ENCODE assay signal across 7 mouse cellular contexts in the genomic region with DNA sequence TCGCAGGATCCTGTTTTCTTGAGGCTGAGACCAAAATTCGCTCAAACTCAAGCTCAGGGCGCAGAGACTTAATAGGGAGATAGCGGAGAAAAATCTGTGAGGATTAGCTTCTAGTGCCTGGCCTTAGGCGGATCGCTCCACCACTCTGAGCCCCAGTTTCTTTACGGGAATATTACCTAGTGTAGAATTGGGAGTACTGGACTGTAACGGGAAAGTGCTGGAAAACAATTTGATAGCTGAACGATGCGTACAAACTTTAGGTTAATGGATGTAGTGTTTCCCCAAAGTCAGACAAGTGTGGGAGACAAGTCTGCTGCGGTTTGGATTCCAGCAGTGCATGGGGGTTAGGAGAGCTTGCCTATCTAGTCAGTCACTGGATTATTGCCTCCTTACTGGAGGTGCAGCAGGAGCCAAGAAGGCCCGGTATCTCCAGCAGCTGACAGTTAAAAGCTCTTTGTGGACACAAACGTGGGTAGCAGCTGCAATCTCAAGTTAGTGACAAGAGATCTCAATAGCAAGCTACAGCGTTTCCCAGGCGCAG. TPM values are rescaled to one million over a fixed set of nuclear protein-coding genes. Genes with fewer than 3 reads are reported as not detected.
DNase-seq lines count a peak whose midpoint lies in the region; ATAC-seq lines count a peak whose summit lies in the region.

TSS of gene Gpx7 (minus strand) at position 101 of the 541 bp plus-strand sequence.

- H3K36me3 ChIP-seq in forebrain, embryonic 10.5 days (replicated peaks): peaks cover 10% of the 10 kb centered on the region; the same call in 1 of the 2 replicates
- H3K36me3 ChIP-seq in hindbrain, embryonic 10.5 days: no peaks in the 10 kb centered on the region

- peak within 1 kb of the TSS; percentile 88 for H3K27ac ChIP-seq in forebrain, embryonic 10.5 days
- H3K27ac ChIP-seq in hindbrain, embryonic 10.5 days: peak within 1 kb of the TSS; percentile 88

- H3K4me3 ChIP-seq in forebrain, embryonic 10.5 days: peak within 1 kb of the TSS; percentile 54
- H3K4me3 ChIP-seq in hindbrain, embryonic 10.5 days: peak within 1 kb of the TSS; percentile 54

- peaks cover 41% of the 10 kb centered on the region for H3K4me1 ChIP-seq in forebrain, embryonic 10.5 days
- H3K4me1 ChIP-seq in hindbrain, embryonic 10.5 days (replicated peaks): peaks cover 28% of the 10 kb centered on the region

- peak; percentile 3 for DNase-seq in right cerebral cortex, adult 18-20 months
- DNase-seq in right cerebral cortex, postnatal 4 days: no peak
- no peak for DNase-seq in forebrain, embryonic 10.5 days (ENCODE audit: extremely low spot score, low spot score)
- peak; percentile 32 for DNase-seq in hindbrain, embryonic 10.5 days (ENCODE audit: low spot score)
- DNase-seq in lung, postnatal 14 days: peak; percentile 4
- no peak for DNase-seq in Muller cell, postnatal 12 days (ENCODE audit: inconsistent ontology term)

- peaks cover 14% of the 10 kb centered on the region; the same call in 1 of the 2 replicates for H3K27me3 ChIP-seq in forebrain, embryonic 10.5 days (ENCODE audit: poor library complexity, severe bottlenecking)
- H3K27me3 ChIP-seq in hindbrain, embryonic 10.5 days (ENCODE audit: insufficient read depth, poor library complexity, severe bottlenecking): peaks cover 10% of the 10 kb centered on the region; the same call in 1 of the 2 replicates

- no peak for ATAC-seq in activated CD4-positive, CD25-positive, alpha-beta regulatory T cell, adult 4 months

- H3K9me3 ChIP-seq in forebrain, embryonic 10.5 days: peaks cover 4% of the 10 kb centered on the region; the same call in 1 of the 2 replicates
- no peaks in the 10 kb centered on the region for H3K9me3 ChIP-seq in hindbrain, embryonic 10.5 days

- WGBS in forebrain, embryonic 10.5 days: 7% methylated on average over 15 of the region's 15 CpGs
- 6% methylated on average over 15 of the region's 15 CpGs for WGBS in hindbrain, embryonic 10.5 days

RNA-seq across cellular contexts. Expression of gene Gpx7, which starts in this region (rescaled TPM):
- polyA plus RNA-seq in forebrain, embryonic 10.5 days (2016; fragmentation: Nextera tagmentation; extraction: Ambion mirVana): 30.5 and 34.8 TPM in 2 replicates
- 45.9 and 56.0 TPM in 2 replicates for polyA plus RNA-seq in hindbrain, embryonic 10.5 days (2016; fragmentation: Nextera tagmentation; extraction: Ambion mirVana)
- 1 to 10 TPM; 1.7 to 4.3 TPM for polyA plus RNA-seq in activated CD4-positive, CD25-positive, alpha-beta regulatory T cell, adult 4 months (2017; shearing (Covaris generic))

Comparison
In these comparisons a context has a peak if more than half of its experiments do, and no peak if none do; other contexts are left out.
1. DNase-seq: peak in right cerebral cortex, adult 18-20 months (single experiment), hindbrain, embryonic 10.5 days (single experiment) and lung, postnatal 14 days (single experiment); none in right cerebral cortex, postnatal 4 days (single experiment), forebrain, embryonic 10.5 days (single experiment) and Muller cell, postnatal 12 days (single experiment).